Mouse (Mus musculus): Measurements from ENCODE around the gene Arid1b.

Gene Arid1b

GRCm38 (mm10) chr17:5377930-5378310, 383.8 kb downstream of the Arid1b start:
- in situ Hi-C loops (cut with MboI, MseI), result no loop called here

DNA sequence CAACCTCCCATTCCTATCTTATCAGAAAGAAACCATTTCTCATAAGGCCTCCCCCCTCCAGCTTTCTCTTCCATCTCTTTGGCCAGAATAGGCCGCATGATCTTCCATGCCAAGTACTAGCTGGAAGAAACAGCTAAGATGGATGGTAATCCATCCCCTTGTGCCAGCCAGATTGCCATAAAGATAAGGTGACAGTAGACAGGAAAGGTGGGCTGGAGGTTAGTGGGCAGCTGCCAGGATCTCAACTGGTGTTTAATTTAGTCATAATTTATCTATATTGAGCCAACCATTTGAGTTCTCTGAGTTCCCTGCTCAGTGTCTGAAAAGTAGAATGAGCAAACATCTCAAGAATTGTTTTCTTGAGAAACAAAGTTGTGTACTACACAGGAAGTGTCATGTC, 391.6 kb downstream of the Arid1b start:
- in situ Hi-C loops (cut with MboI, MseI), result no loop called here

DNA sequence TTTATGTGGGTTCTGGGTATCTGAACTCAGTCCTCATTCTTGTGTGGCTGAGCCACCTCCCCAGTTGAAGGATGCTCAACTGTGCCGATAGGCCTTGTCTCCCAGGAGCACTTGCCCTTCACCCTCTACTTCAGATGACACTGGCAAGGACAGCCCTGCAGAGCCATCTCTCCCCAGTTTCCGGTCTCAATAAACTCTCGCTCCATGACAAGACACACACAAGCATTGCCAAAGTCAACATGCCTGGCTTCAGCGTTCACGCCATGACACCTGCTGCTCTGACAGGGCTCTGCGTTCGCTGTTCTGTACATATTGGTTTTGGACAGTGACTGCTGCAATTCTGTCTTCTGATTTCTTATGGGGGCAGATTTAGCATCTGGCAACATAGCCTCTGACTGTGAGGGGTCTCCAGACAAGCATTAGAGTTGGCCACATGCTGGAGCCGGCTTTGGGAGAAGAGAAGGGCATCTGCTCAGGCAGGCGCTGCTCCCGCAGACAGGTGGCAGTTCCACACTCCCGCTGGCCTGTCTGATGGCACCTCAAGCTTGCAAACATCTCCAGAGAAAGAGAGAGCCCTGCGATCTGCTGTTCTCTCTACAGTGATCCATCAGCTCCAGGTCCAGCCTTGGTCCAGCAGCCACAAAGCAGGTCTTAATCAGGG, 392.9 kb downstream of the Arid1b start:
- in situ Hi-C loops (cut with MboI, MseI), result no loop called here

- in situ Hi-C loops (cut with MboI, MseI), result no loop called here
Measured at GRCm38 (mm10) chr17:5388351-5388750, 394.2 kb downstream of the Arid1b start.

GRCm38 (mm10) chr17:5390682-5391081, 396.6 kb downstream of the Arid1b start:
- in situ Hi-C loops (cut with MboI, MseI), result no loop called here

DNA sequence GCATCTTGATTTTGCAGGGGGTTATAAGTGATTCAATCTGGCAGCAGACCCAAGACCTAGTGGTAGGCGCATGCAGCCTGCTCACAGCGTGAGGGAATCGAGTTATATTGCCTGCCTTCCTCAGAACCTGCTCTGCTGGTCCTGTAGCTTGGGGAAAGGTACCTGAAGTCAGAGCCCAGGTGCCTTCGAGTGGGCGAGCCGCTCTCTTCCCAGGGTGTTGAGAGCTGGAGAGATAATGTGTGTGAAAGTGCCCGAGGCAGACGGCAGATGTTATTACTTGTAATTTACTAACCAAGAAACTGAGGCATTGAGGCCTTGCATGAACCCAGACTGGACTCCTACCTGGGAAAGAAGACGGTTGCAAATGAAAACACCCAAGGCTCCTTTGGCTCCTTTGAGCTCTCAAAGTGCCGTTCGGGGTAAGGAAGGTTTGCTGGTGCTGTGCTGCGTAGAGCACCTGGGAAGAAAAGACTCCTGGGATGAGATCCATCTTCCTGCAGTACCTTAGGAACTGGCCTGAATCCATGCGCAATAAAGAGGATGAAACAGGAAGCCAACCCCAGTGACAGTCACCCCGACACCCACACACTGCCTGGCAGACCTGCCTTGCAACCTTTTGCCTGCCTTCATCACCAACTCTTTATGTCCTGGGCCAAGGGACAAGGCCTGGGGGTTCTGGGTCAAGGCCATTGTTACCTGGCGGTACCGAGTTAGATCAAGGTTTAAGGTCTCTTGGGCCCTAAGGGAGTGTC, 401.5 kb downstream of the Arid1b start:
- in situ Hi-C loops (cut with MboI, MseI), result loop anchor here (5.0 kb wide), 1 partner anchor 63 kb away; no protein-coding TSS in a partner anchor

GRCm38 (mm10) chr17:5396213-5396612, 402.1 kb downstream of the Arid1b start:
- in situ Hi-C loops (cut with MboI, MseI), result loop anchor here (5.0 kb wide), 1 partner anchor 64 kb away; no protein-coding TSS in a partner anchor

Measured in T-helper 1 cell (primary cell).